Mouse (Mus musculus) stomach, postnatal 0 days (tissue): ENCODE data around the gene Cblb.

Experiments
- CTCF ChIP-seq: IDR thresholded peaks from 2 replicates; pipeline ENCODE4 v1.5.1; 2016; ENCODE audit warnings: antibody characterized with exemption, low read depth, mild to moderate bottlenecking, moderate library complexity
- EP300 ChIP-seq: optimal IDR thresholded peaks from 2 replicates; pipeline ENCODE3; 2016; ENCODE audit warnings: antibody characterized with exemption

GRCm38 (mm10) chr16:52222896-52223295, 191.9 kb downstream of the Cblb start:
- TF ChIP-seq CTCF, result no peak
- TF ChIP-seq EP300, result no peak
